Mouse (Mus musculus): Measurements from ENCODE around the gene Camk2d.

- TF ChIP-seq NELFE (IDR thresholded peaks at IDR 0.05; ENCODE audit: low read depth, low read length) (no peak), CTCF (IDR thresholded peaks at IDR 0.05 in 2 of 3, conservative IDR thresholded peaks at IDR 0.05 in 1 of 3; ENCODE audit: control insufficient read depth in 1 of 3, insufficient read depth in 1 of 3, low read depth in 2 of 3, low read length in 3 of 3, poor library complexity in 1 of 3, severe bottlenecking in 1 of 3) (no peak), ZNF384 (IDR thresholded peaks at IDR 0.05; ENCODE audit: low read depth, low read length) (no peak), CHD2 (IDR thresholded peaks at IDR 0.05; ENCODE audit: low read length) (no peak), ZMIZ1 (IDR thresholded peaks at IDR 0.05; ENCODE audit: low read depth, low read length) (no peak), POLR2AphosphoS5 (IDR thresholded peaks at IDR 0.05; ENCODE audit: borderline replicate concordance, low read depth, low read length) (no peak), ELF1 (IDR thresholded peaks at IDR 0.05; ENCODE audit: low read depth, low read length) (no peak), MAZ (IDR thresholded peaks at IDR 0.05; ENCODE audit: low read depth, low read length) (no peak), SIN3A (IDR thresholded peaks at IDR 0.05; ENCODE audit: low read length) (no peak), ZKSCAN1 (IDR thresholded peaks at IDR 0.05; ENCODE audit: low read depth, low read length) (no peak)
Measured at GRCm38 (mm10) chr3:126663436-126663835, 67.3 kb downstream of the Camk2d start.

Measured in MEL (cell line).